Mouse (Mus musculus) right cerebral cortex, adult 18-20 months (tissue): Measurements from ENCODE around the gene Gm8857.
"Not testable (repeated sequence)": the region's sequence is repeated elsewhere in the genome, so short reads cannot be mapped to it uniquely, and the experiment has no call there.

ENCODE experiments used
- DNase-seq: peaks from one replicate; pipeline ENCODE4 v3.0.0; 2022; ENCODE audit warnings: mixed read lengths

Gm8857 gene

DNA sequence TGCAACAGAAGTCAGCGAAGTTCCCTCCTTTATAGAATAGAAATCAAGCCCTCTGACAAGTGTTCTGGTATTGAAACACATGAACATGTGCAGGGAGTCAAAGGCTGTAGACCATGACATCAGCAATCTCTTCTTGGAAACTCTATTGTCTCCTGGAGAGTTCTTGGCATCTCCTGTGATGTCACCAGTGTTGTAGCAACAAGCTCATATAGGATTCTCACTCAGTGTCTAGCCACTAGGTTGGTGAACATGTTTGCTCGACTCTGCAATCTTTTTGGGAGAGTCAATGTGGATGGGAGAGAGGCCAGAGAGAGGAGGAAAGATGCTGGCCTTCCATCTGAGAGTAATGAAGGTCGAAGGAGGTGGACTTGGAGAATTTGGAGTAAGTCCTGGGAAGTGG, at the start of gene Gm8857, which contains the start of gene Gm8871:
Gene Gm8857 (plus strand): TSS at position 303 of the 400 bp plus-strand sequence.
Gene Gm8871 (plus strand): TSS at position 301 of the 400 bp plus-strand sequence.
- DNase-seq: not testable (repeated sequence)

DNA sequence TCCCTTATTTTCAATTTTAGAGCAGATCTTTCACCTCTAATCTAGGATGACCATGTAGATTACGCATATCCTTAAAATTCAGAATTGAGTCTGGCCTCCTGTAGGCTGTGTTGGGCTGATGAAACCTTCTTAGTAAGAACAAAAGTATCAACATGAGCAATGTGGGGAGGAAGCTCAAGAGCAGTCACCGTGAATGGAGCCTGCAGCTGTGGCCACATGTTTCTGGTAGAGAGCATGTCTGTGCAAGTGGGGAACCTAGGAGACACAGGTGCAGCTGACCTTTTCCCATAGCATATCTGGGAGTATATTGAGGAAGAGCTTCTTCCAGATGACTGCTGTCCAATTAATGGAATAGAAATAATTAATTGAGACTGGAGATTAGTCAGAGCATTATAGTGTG, 5.9 kb downstream of the Gm8857 start:
- DNase-seq: not testable (repeated sequence)

DNA sequence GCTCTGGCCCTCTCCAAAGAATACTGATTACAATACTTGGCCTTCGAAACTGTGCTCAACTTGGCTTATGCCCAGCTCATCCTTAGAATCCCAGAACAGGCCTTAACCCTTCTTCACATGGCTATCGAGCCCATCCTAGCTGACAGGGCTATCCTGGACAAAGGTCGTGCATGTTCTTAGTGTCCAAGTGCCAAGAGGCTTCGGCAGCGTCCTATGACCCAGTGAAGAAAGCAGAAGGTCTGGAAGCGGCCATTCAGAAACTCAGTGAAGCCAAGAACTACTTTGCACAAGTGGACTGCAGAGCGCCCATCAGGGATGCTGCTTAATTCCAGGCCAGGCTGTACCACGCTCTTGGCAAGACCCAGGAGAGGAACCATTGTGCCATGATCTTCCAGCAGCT, 10.4 kb downstream of the Gm8857 start:
- not testable (repeated sequence) for DNase-seq
